Mouse (Mus musculus) bone marrow, adult 2 months (tissue): ENCODE measurements at regions not wholly inside any gene's neighbourhood (a gene's known extent, or its start where the extent isn't known, plus 50 kb on each side); places are given as distances from the start of the nearest gene placed in this dataset.

Experiments
- H3K27ac ChIP-seq: fragments of 200-500 bp; 2 replicates; pipeline ENCODE4 v1.5.1; 2012; ENCODE audit warnings: low read depth, mild to moderate bottlenecking, control low read depth, inconsistent platforms, low read length; ENCODE audit not compliant: control insufficient read depth, poor library complexity, insufficient read depth
- H3K4me1 ChIP-seq: fragments of 200-500 bp; 2 replicates; pipeline ENCODE4 v1.6.1; 2011; ENCODE audit warnings: low read length; ENCODE audit not compliant: control insufficient read depth, insufficient read depth
- H3K4me3 ChIP-seq: fragments of 200-500 bp; replicated peaks from 2 replicates; pipeline ENCODE3; 2011; ENCODE audit warnings: mild to moderate bottlenecking, low read depth, low read length, control low read depth; ENCODE audit not compliant: control insufficient read depth
- CTCF ChIP-seq: fragments of 200-500 bp; IDR thresholded peaks from 2 replicates; pipeline ENCODE4 v1.5.1; 2011; ENCODE audit warnings: low read length, control low read depth; ENCODE audit not compliant: control insufficient read depth, insufficient read depth
- POLR2A ChIP-seq: fragments of 200-500 bp; IDR thresholded peaks from 2 replicates; pipeline ENCODE4 v1.6.1; 2011; ENCODE audit warnings: low read depth, mild to moderate bottlenecking, control low read depth, low read length, borderline replicate concordance; ENCODE audit not compliant: control insufficient read depth
- WGBS: fragments of 180-500 bp; shearing (Covaris S2); methylation state at CpG from one replicate; pipeline ENCODE4 v1.1.7; 2018; 5-methylcytosine and 5-hydroxymethylcytosine counted together

GRCm38 (mm10) chr6:116863626-116864025, 146.9 kb upstream of the Tmem72 start:
- TF ChIP-seq CTCF (no peak), POLR2A (no peak)
- H3K4me1 ChIP-seq = no peaks in the 10 kb centered on the region
- WGBS = 63% methylated on average over 2 of the region's 2 CpGs
- H3K4me3 ChIP-seq = no peak overlapping the region
- no peak overlapping the region for H3K27ac ChIP-seq

DNA sequence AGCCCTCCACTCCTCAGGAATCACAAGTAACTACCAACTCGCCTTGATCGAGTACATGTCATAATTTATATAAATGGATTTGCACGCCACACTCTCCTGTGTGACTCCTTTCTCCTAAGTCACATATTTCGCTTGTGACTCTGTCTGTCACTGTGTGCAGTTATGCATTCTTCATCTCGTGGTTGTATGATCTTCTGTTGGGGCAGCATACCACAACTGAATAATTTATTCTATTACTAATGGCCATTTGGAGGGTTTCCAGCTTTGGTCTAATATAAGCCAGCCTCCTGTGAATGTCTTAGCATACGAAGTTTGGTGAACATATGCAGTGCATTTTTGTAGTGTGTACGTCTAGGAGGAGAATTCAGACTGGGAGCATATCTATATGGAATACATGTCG, 176.6 kb upstream of the Tmem72 start:
- 73% methylated on average over 8 of the region's 8 CpGs for WGBS
- H3K4me3 ChIP-seq = no peak overlapping the region
- no peaks in the 10 kb centered on the region for H3K4me1 ChIP-seq
- TF ChIP-seq POLR2A (no peak), CTCF (no peak)
- no peak overlapping the region for H3K27ac ChIP-seq

- WGBS = 75% methylated on average over 5 of the region's 5 CpGs
- TF ChIP-seq CTCF (no peak), POLR2A (no peak)
- no peak overlapping the region for H3K27ac ChIP-seq
- no peaks in the 10 kb centered on the region for H3K4me1 ChIP-seq
- H3K4me3 ChIP-seq = no peak overlapping the region
Measured at GRCm38 (mm10) chr6:116894252-116894651, 177.5 kb upstream of the Tmem72 start.

GRCm38 (mm10) chr6:116895114-116895513, 178.4 kb upstream of the Tmem72 start:
- Histone ChIP-seq H3K4me1 (no peaks in the 10 kb centered on the region), H3K4me3 (no peak overlapping the region), H3K27ac (no peak overlapping the region)
- WGBS = 40% methylated on average over 5 of the region's 5 CpGs
- TF ChIP-seq CTCF (no peak), POLR2A (no peak)

- TF ChIP-seq POLR2A = no peak
- no peak for TF ChIP-seq CTCF
- H3K4me3 ChIP-seq = no peak overlapping the region
- H3K4me1 ChIP-seq = no peaks in the 10 kb centered on the region
- H3K27ac ChIP-seq = no peak overlapping the region
- 80% methylated on average over 4 of the region's 4 CpGs for WGBS
Measured at GRCm38 (mm10) chr6:116896132-116896630, 179.5 kb upstream of the Tmem72 start.

DNA sequence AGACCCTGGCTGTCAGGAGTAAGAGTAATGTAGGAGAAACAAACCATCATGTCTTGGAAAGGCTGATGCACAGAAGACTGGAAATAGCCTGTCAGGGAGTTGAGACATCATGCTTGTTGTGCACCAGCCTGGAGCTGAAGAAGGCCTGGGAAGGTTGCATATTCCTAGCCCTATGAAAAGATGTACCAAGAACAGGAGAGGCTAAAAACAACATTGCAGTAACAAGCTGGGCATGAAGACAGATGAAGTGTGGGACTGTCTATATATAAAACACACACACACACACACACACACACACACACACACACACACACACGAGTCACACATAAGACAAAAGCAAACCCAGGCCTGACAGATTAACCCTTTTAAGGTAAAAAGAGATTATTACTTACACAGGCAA, 185.1 kb upstream of the Tmem72 start:
- H3K27ac ChIP-seq = no peak overlapping the region
- no peaks in the 10 kb centered on the region for H3K4me1 ChIP-seq
- H3K4me3 ChIP-seq = no peak overlapping the region
- TF ChIP-seq CTCF = no peak
- no peak for TF ChIP-seq POLR2A
- 25% methylated on average over 1 of the region's 1 CpGs for WGBS

- Histone ChIP-seq H3K4me1 (no peaks in the 10 kb centered on the region), H3K27ac (no peak overlapping the region), H3K4me3 (no peak overlapping the region)
- 74% methylated on average over 3 of the region's 3 CpGs for WGBS
- TF ChIP-seq POLR2A = no peak
- TF ChIP-seq CTCF = no peak
Measured at GRCm38 (mm10) chr6:116902371-116902770, 185.7 kb upstream of the Tmem72 start.

DNA sequence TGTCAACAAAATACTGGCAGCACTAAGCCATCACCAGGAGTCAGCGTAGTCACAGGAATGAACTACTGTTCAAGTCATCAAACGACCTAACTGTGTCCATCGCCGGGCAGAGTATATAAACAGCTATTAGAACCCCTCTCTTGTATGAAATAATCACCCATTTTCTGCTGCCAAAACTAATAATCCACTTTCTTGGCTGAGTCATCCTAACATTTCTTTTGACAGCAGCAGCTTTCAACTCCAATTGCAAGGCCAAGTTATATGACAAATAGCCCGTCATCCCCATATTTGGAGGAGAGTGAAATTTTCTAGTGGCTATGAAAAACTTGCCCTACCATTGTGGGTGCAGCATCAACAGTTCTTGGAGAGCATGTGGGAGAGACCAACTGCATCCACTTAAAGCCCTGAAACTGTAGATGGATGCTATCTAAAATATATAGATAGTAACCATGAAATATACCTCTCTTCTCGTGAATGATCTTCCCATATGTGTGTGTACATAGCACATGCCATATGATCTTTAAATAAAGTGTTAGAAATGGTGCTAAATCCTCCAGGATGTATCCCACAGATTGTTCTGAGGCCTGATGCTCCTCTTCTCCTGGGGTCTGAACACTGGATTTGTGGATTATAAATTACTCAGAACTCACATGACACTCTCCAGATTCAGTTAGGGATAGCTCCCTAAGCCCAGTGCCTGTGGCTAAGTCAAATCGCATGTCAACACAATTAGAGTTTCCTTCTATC, 189.9 kb upstream of the Tmem72 start:
- Histone ChIP-seq H3K4me3 (no peak overlapping the region), H3K27ac (no peak overlapping the region), H3K4me1 (no peaks in the 10 kb centered on the region)
- TF ChIP-seq POLR2A = no peak
- no peak for TF ChIP-seq CTCF
- 74% methylated on average over 7 of the region's 7 CpGs for WGBS
